ENCODE assay signal across 12 mouse cellular contexts in the genomic region with DNA sequence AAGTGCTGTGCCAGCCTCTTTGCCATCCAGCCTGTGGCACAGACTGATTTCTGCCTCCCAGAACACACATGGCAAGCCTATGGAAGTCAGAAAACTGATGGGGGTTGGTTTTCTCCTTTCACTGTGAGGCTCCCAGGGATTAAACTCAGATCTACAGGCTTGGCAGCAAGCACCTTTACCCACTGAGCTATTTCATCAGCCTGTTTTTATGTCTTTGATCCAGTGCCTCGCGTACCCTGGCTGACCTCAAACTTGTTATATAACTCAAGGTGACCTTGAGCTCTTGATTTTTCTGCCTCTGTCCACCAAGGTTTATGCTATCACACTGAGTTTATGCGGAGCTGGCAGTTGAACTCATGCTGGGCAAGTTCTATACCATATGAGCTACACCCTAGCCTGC. TPM values are rescaled to one million over a fixed set of nuclear protein-coding genes. Genes with fewer than 3 reads are reported as not detected.
DNase-seq lines count a peak whose midpoint lies in the region; ATAC-seq lines count a peak whose summit lies in the region.
"Had no signal": no experiment of that assay in that cellular context is flagged by ENCODE, and none has a peak within 500 bp of the region (broad histone marks: within the 10 kb centered on the region; RNA-seq: fewer than 3 reads in every experiment).

No protein-coding gene starts in this region.

- H3K36me3 ChIP-seq in hindbrain, embryonic 11.5 days (ENCODE audit: control insufficient read depth, insufficient read depth, low read length) = no peaks in the 10 kb centered on the region
- no peaks in the 10 kb centered on the region for H3K36me3 ChIP-seq in hindbrain, embryonic 16.5 days (ENCODE audit: control insufficient read depth, insufficient read depth, low read length)
- no peaks in the 10 kb centered on the region for H3K36me3 ChIP-seq in neural tube, embryonic 12.5 days

- H3K9ac ChIP-seq in hindbrain, embryonic 11.5 days (ENCODE audit: low read depth, low read length) = no peak overlapping the region
- no peak overlapping the region for H3K9ac ChIP-seq in hindbrain, embryonic 16.5 days (ENCODE audit: low read depth, low read length)
- no peak overlapping the region for H3K9ac ChIP-seq in neural tube, embryonic 12.5 days

- no peak overlapping the region for H3K27ac ChIP-seq in hindbrain, embryonic 11.5 days (ENCODE audit: low read depth, low read length)
- H3K27ac ChIP-seq in hindbrain, embryonic 16.5 days (ENCODE audit: low read depth, low read length) = no peak overlapping the region
- H3K27ac ChIP-seq in neural tube, embryonic 12.5 days = no peak overlapping the region
- H3K27ac ChIP-seq: heart, adult 2 months; left cerebral cortex, adult 2 months; macrophage had no signal

- no peaks in the 10 kb centered on the region for H3K27me3 ChIP-seq in hindbrain, embryonic 11.5 days (ENCODE audit: control insufficient read depth, insufficient read depth, low read length)
- H3K27me3 ChIP-seq in hindbrain, embryonic 16.5 days (replicated peaks; ENCODE audit: control insufficient read depth, insufficient read depth, low read length) = no peaks in the 10 kb centered on the region
- H3K27me3 ChIP-seq in neural tube, embryonic 12.5 days (replicated peaks) = no peaks in the 10 kb centered on the region

- H3K4me3 ChIP-seq in hindbrain, embryonic 11.5 days (ENCODE audit: low read depth, low read length) = no peak overlapping the region
- no peak overlapping the region for H3K4me3 ChIP-seq in hindbrain, embryonic 16.5 days (ENCODE audit: low read length)
- no peak overlapping the region for H3K4me3 ChIP-seq in neural tube, embryonic 12.5 days
- H3K4me3 ChIP-seq: heart, adult 2 months; left cerebral cortex, adult 2 months had no signal

- peak; percentile 48 for DNase-seq in adrenal gland, adult 2 months
- no peak for DNase-seq in adrenal gland, postnatal 14 days
- DNase-seq in hindbrain, embryonic 11.5 days (ENCODE audit: low spot score) = no peak
- no peak for DNase-seq in neural tube, embryonic 10.5 days (ENCODE audit: extremely low spot score, low spot score)
- DNase-seq in ovary, postnatal 36 days (ENCODE audit: low spot score) = no peak
- DNase-seq in testis, postnatal 14 days (ENCODE audit: low spot score) = no peak
- DNase-seq: cerebellum, postnatal 25 days; heart, adult 2 months had no signal

- no peak overlapping the region for H3K4me2 ChIP-seq in hindbrain, embryonic 11.5 days (replicated peaks; ENCODE audit: low read depth, low read length)
- H3K4me2 ChIP-seq in hindbrain, embryonic 16.5 days (ENCODE audit: low read length) = no peak overlapping the region
- no peak overlapping the region for H3K4me2 ChIP-seq in neural tube, embryonic 12.5 days (replicated peaks)

- WGBS in hindbrain, embryonic 11.5 days = 40% methylated on average over 3 of the region's 3 CpGs
- 39% methylated on average over 3 of the region's 3 CpGs for WGBS in hindbrain, embryonic 16.5 days
- WGBS in neural tube, embryonic 12.5 days = 43% methylated on average over 3 of the region's 3 CpGs

- H3K9me3 ChIP-seq in hindbrain, embryonic 11.5 days (ENCODE audit: control insufficient read depth, low read length) = peaks cover 26% of the 10 kb centered on the region
- H3K9me3 ChIP-seq in hindbrain, embryonic 16.5 days (ENCODE audit: control insufficient read depth, low read length) = peaks cover 33% of the 10 kb centered on the region
- H3K9me3 ChIP-seq in neural tube, embryonic 12.5 days = peaks cover 39% of the 10 kb centered on the region

- peak; percentile 23 for ATAC-seq in hindbrain, embryonic 11.5 days (ENCODE audit: low FRiP score)
- no peak for ATAC-seq in hindbrain, embryonic 16.5 days
- 0 out of 2 replicates have a peak, but pooled peaks have one; percentile 31 for ATAC-seq in neural tube, embryonic 12.5 days (ENCODE audit: low FRiP score, low read depth)

- no peaks in the 10 kb centered on the region for H3K4me1 ChIP-seq in hindbrain, embryonic 11.5 days (replicated peaks; ENCODE audit: control insufficient read depth, insufficient read depth, low read length)
- no peaks in the 10 kb centered on the region for H3K4me1 ChIP-seq in hindbrain, embryonic 16.5 days (ENCODE audit: control insufficient read depth, insufficient read depth, low read depth, low read length)
- no peaks in the 10 kb centered on the region for H3K4me1 ChIP-seq in neural tube, embryonic 12.5 days

RNA-seq across cellular contexts. Expression of gene Zfp982, which starts 59.2 kb away (rescaled TPM):
- total RNA-seq in adrenal gland, adult 2 months (2021) = 10 to 100 TPM; 12.9 to 14.3 TPM
- not detected in 2 replicates for polyA plus RNA-seq in adrenal gland, adult 2 months (2012; rRNA removed)
- total RNA-seq in adrenal gland, postnatal 14 days (2021) = 13.0 and 14.9 TPM in 2 replicates
- polyA plus RNA-seq in hindbrain, embryonic 11.5 days (2014; fragmentation: Nextera tagmentation; extraction: Ambion mirVana) = 6.5 and 8.1 TPM in 2 replicates
- 4.4 and 5.2 TPM in 2 replicates for polyA plus RNA-seq in hindbrain, embryonic 16.5 days (2015; fragmentation: Nextera tagmentation; extraction: Ambion mirVana)
- polyA plus RNA-seq in neural tube, embryonic 12.5 days (2016; fragmentation: Nextera tagmentation; extraction: Ambion mirVana) = 6.3 and 7.7 TPM in 2 replicates
